Mouse (Mus musculus) testis, adult 2 months (tissue): ENCODE data around the gene Gm826.

Source experiments
- CTCF ChIP-seq: fragments of 200-500 bp; IDR thresholded peaks from 2 replicates; pipeline ENCODE4 v1.5.1; 2012; ENCODE audit warnings: low read depth, mild to moderate bottlenecking, inconsistent platforms, low read length, moderate library complexity; ENCODE audit not compliant: control insufficient read depth, insufficient read depth, insufficient replicate concordance
- POLR2A ChIP-seq: fragments of 200-500 bp; IDR thresholded peaks from 2 replicates; pipeline ENCODE4 v1.6.1; 2012; ENCODE audit warnings: low read depth, mild to moderate bottlenecking, inconsistent platforms, low read length, moderate library complexity; ENCODE audit not compliant: control insufficient read depth

- TF ChIP-seq CTCF (no peak), POLR2A (no peak)
Measured at GRCm38 (mm10) chr2:160365107-160365911, 31.3 kb upstream of the Gm826 start.
